Mouse (Mus musculus) heart, embryonic 16.5 days (tissue): ENCODE measurements around the gene Rap1gap2. TPM values are rescaled to one million over a fixed set of nuclear protein-coding genes. Genes with fewer than 3 reads are reported as not detected.

Source experiments
- ATAC-seq: fragments of 200-750 bp; cut with Nextera tagmentation; replicated peaks from 2 replicates; pipeline ENCODE4 v1.8.0; 2017; ENCODE audit warnings: moderate number of reproducible peaks; ENCODE audit not compliant: insufficient read depth, low FRiP score; ENCODE audit errors: extremely low read depth
- H3K27ac ChIP-seq: fragments of 300-500 bp; sonication (generic); 2 replicates; pipeline ENCODE4 v1.5.1; 2014; ENCODE audit warnings: mild to moderate bottlenecking, low read length, control low read depth, moderate library complexity
- H3K27me3 ChIP-seq: fragments of 300-500 bp; sonication (generic); 2 replicates; pipeline ENCODE4 v1.6.1; 2014; ENCODE audit warnings: low read length, mixed read lengths; ENCODE audit not compliant: control insufficient read depth, insufficient read depth
- H3K36me3 ChIP-seq: fragments of 300-500 bp; sonication (generic); 2 replicates; pipeline ENCODE4 v1.6.1; 2014; ENCODE audit not compliant: control insufficient read depth, insufficient read depth
- H3K4me1 ChIP-seq: fragments of 300-500 bp; sonication (generic); 2 replicates; pipeline ENCODE4 v1.6.1; 2014; ENCODE audit warnings: low read length, mixed read lengths; ENCODE audit not compliant: control insufficient read depth, insufficient read depth
- H3K4me2 ChIP-seq: fragments of 300-500 bp; sonication (generic); 2 replicates; pipeline ENCODE4 v1.6.1; 2014; ENCODE audit warnings: low read depth, mild to moderate bottlenecking, control low read depth, low read length
- H3K4me3 ChIP-seq: fragments of 300-500 bp; sonication (generic); 2 replicates; pipeline ENCODE4 v1.5.1; 2014; ENCODE audit warnings: mild to moderate bottlenecking, control low read depth, low read length
- H3K9ac ChIP-seq: fragments of 300-500 bp; sonication (generic); 2 replicates; pipeline ENCODE4 v1.6.1; 2014; ENCODE audit warnings: low read length, control low read depth
- H3K9me3 ChIP-seq: fragments of 300-500 bp; sonication (generic); replicated peaks from 2 replicates; pipeline ENCODE4 v1.6.1; 2016; ENCODE audit warnings: low read length; ENCODE audit not compliant: control insufficient read depth
- WGBS: fragments of 180-500 bp; shearing (Covaris S2); extraction: QIAGEN DNeasy Blood & Tissue Kit; methylation state at CpG from one replicate; pipeline ENCODE4 v1.1.7; 2014; 5-methylcytosine and 5-hydroxymethylcytosine counted together
- polyA plus RNA-seq: library from polyadenylated mRNA; unstranded; fragments of >200 nt; fragmentation: Nextera tagmentation; extraction: Ambion mirVana; gene quantifications from 2 replicates; pipeline ENCODE4 v1.2.1, GENCODE M21; 2015

The Rap1gap2 gene
- polyA plus RNA-seq, 1 experiment from 2014 or later: 2.0 TPM

DNA sequence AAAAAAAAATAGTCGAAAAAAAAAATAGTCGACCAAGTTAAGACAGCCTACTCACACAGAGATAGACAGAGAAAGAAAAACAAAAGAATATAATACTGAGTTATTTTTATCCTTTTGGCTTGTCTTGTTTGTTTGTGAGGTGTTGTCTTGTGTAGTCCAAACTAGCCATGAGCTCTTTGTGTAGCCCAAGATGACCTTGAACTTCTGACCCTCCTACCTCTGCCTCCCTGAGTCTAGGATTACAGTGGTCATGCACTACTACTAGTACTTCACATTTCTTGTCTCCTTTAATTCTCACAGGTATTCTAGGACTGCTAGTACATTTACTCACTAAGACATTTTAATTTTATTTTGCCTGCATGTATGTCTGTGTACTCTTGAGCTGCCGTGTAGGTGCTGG, 16.8 kb upstream of the Rap1gap2 start:
- H3K36me3 ChIP-seq: no peaks in the 10 kb centered on the region
- H3K4me1 ChIP-seq: no peaks in the 10 kb centered on the region
- no peak overlapping the region for H3K4me3 ChIP-seq
- H3K9ac ChIP-seq: no peak overlapping the region
- H3K9me3 ChIP-seq: no peaks in the 10 kb centered on the region
- 75% methylated on average over 3 of the region's 3 CpGs for WGBS
- no peak overlapping the region for H3K27ac ChIP-seq
- no peaks in the 10 kb centered on the region for H3K27me3 ChIP-seq
- ATAC-seq: no peak
- no peak overlapping the region for H3K4me2 ChIP-seq

DNA sequence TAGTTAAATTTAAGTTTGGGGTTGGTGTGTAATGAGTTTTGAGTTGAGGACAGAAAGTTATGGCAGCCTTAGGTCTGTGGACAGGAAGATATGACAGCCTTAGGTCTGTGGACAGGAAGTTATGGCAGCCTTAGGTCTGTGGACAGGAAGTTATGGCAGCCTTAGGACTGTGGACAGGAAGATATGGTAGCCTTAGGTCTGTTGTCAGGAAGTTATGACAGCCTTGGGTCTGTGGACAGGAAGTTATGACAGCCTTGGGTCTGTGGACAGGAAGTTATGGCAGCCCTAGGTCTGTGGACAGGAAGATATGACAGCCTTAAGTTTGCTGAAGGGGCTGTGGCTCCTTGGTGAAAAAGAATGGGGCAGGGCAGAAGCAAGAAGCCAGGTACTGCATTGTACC, 14.6 kb upstream of the Rap1gap2 start:
- ATAC-seq: no peak
- Histone ChIP-seq H3K9me3 (no peaks in the 10 kb centered on the region), H3K36me3 (no peaks in the 10 kb centered on the region), H3K27me3 (peaks cover 11% of the 10 kb centered on the region), H3K9ac (no peak overlapping the region), H3K4me3 (no peak overlapping the region), H3K4me2 (no peak overlapping the region), H3K27ac (no peak overlapping the region), H3K4me1 (no peaks in the 10 kb centered on the region)

DNA sequence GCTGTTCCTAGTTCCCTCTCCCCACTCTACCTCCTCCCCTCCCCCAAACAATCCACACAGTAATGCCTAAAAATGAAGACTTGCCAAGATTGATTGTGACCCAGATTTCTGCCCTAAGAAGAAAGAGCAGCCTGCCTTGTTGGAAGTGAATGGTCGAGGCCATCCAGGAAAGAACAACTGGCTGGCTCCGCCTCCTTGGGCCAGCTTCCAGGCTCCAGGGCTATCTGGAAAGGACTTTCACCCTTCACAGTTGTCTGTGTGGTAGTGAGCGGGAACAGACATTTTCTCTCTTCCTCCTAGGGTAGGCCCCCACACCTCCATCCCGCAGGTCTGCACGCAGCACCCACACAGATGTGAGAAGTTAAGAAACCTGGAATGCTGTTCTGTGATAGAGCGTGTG, 13.0 kb upstream of the Rap1gap2 start:
- Histone ChIP-seq H3K9ac (no peak overlapping the region), H3K4me2 (no peak overlapping the region), H3K9me3 (no peaks in the 10 kb centered on the region), H3K27me3 (peaks cover 25% of the 10 kb centered on the region), H3K36me3 (no peaks in the 10 kb centered on the region), H3K4me1 (no peaks in the 10 kb centered on the region; the same call in 1 of the 2 replicates), H3K27ac (no peak overlapping the region), H3K4me3 (no peak overlapping the region)
- 50% methylated on average over 6 of the region's 6 CpGs for WGBS
- ATAC-seq: no peak

DNA sequence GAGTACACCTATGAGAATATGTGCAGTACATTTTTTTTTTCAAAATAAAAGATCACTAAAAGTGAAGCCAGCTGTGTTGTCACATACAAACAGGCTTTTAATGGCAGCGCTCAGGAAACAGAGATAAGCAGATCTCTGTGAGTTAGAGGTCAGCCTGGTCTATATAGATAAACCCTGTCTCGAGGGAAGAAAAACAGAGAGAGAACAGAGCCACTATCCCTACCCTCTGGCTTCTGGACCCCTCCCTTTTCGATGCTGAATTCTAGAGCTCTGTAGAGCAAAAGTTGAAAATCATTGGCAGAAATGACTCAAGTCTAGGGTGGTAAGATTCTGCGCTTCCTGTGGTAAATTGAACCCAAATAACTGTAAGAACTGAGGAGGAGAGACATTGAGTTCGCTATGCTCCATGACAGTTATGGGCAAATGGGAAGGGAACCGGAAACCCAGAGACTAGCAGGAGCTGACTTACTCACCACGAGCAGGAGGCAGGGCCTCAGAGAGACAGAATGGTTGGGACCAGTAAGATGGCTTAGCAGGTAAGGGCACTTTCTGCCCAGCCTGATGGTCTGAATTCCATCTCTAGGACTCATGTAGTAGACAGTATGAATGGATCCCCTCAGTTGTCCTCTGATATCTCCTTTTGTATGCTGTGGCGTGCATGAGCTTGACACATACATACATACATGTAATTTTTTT, 11.4 kb upstream of the Rap1gap2 start:
- Histone ChIP-seq H3K27ac (no peak overlapping the region), H3K9ac (no peak overlapping the region), H3K4me3 (no peak overlapping the region), H3K4me2 (no peak overlapping the region), H3K27me3 (peaks cover 27% of the 10 kb centered on the region), H3K36me3 (no peaks in the 10 kb centered on the region), H3K4me1 (no peaks in the 10 kb centered on the region; the same call in 1 of the 2 replicates), H3K9me3 (no peaks in the 10 kb centered on the region)
- 52% methylated on average over 8 of the region's 8 CpGs for WGBS
- ATAC-seq: no peak

DNA sequence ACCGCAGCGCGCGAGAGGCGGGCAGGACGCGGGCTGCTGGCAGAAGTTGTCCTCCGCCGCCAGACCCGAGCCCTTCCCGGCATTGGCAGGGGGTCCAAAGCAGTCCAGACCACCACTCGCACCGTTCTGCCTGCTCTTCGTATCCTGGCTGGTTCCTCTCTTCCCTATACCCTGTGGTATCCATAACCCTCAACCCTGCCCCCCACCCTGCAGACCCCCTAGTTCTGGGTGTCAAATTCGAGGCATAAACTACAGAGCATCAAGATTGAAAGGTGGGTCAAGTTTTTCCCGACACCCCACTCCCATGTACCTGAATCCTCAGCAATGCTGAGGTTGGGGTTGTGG, 9.2 kb upstream of the Rap1gap2 start:
- H3K4me2 ChIP-seq: no peak overlapping the region; the same call in 1 of the 2 replicates
- peak overlapping the region; percentile 19; the same call in 1 of the 2 replicates for H3K4me3 ChIP-seq
- no peaks in the 10 kb centered on the region for H3K36me3 ChIP-seq
- 3% methylated on average over 16 of the region's 16 CpGs for WGBS
- no peaks in the 10 kb centered on the region; the same call in 1 of the 2 replicates for H3K4me1 ChIP-seq
- H3K9me3 ChIP-seq: no peaks in the 10 kb centered on the region
- H3K9ac ChIP-seq: no peak overlapping the region
- ATAC-seq: no peak
- H3K27ac ChIP-seq: no peak overlapping the region
- peaks cover 30% of the 10 kb centered on the region for H3K27me3 ChIP-seq

DNA sequence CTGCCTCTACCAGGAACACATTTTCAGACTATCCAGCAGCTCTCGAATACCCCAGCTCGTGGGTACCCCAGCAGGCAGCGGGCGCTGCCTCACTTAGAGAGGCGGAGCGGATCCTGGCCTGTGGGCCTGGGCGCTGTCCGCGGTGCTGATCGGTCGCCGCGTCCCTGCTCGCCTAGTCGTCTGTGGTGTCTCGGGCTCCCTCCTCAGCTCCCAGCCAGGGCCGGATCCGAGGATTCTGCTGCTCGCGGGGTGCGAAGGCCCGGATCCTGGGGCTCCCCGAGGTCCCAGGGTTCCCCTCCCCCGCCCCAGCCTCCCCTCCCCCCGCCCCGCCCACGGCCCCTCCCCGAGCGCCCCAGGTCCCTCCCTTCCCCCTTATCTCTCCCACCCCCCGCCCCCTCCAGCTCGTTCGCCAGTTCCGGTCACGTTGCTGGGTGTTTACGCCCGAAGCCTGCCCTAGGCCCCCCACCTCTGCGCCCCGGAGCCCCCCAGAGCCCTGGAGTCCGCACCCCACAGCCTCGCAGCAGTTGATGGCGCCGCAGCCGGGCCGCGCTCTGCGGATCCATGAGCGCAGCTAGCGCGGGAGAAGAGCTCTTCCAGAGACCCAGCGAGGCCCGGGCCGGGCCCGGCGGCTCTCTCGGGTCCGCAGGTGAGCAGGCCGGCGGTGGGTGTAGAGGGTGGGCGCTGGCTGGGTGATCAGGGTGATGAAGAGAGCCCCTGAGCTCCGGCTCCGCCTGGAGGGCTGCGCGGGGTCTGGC, 8.7 kb upstream of the Rap1gap2 start, which contains the start of gene Ccdc92b:
Gene Ccdc92b, plus strand, starts transcription at position 405 of the 755 bp plus-strand sequence.
- Histone ChIP-seq H3K9me3 (no peaks in the 10 kb centered on the region), H3K27me3 (peaks cover 33% of the 10 kb centered on the region), H3K4me3 (peak within 1 kb of the TSS; percentile 19), H3K36me3 (no peaks in the 10 kb centered on the region), H3K4me1 (no peaks in the 10 kb centered on the region; the same call in 1 of the 2 replicates), H3K4me2 (peak within 1 kb of the TSS; percentile 56), H3K27ac (no peak within 1 kb of the TSS), H3K9ac (no peak within 1 kb of the TSS)
- ATAC-seq: peak; percentile 75; the same call in 1 of the 2 replicates
- WGBS: 2% methylated on average over 55 of the region's 63 CpGs

DNA sequence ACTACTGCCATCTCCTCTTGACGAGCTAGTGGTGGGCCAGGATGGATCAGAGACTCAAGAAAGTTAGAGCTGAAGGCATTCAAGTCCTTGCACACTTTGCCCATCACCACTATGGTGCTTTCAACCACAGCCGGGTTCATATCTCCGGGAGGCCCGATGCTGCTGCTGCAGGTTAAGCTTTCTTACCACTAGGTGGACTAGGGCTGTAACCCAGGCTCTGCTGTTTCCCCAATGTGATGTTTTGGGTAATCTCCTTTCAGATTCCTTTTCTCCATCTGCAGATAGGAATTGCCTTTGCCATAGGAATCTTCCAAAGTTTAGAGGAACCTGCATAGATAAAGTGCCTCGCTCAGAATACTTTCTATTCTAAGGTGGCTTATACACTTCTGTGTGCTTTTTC, 4.9 kb upstream of the Rap1gap2 start:
- Histone ChIP-seq H3K4me1 (peaks cover 7% of the 10 kb centered on the region; the same call in 1 of the 2 replicates), H3K27ac (no peak overlapping the region), H3K4me3 (no peak overlapping the region), H3K27me3 (peaks cover 39% of the 10 kb centered on the region), H3K9me3 (no peaks in the 10 kb centered on the region), H3K36me3 (no peaks in the 10 kb centered on the region), H3K4me2 (no peak overlapping the region), H3K9ac (no peak overlapping the region)
- WGBS: 49% methylated on average over 5 of the region's 5 CpGs
- no peak for ATAC-seq

DNA sequence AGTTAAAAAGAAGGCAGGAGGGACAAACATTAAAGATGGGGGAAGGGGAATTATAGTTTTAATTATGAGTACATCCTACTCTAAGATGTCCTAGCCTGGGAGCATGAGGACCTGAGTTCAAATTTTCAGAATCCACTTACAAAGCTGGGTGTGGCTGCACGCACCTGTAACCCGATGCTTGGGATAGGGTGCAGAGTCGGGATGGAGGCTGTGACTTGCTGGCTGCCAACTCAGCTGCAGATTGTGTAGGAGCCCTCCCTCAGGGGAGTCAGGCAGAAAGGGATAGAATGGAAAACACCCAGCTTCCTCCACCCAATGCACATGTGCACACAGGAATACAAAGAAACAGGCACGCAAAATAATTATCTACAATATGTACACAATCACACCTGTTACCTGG, 2.7 kb upstream of the Rap1gap2 start:
- ATAC-seq: no peak
- H3K9ac ChIP-seq: no peak overlapping the region
- H3K4me3 ChIP-seq: no peak overlapping the region
- no peaks in the 10 kb centered on the region for H3K36me3 ChIP-seq
- H3K27me3 ChIP-seq: peaks cover 31% of the 10 kb centered on the region
- 56% methylated on average over 4 of the region's 4 CpGs for WGBS
- no peaks in the 10 kb centered on the region for H3K9me3 ChIP-seq
- no peak overlapping the region for H3K27ac ChIP-seq
- 0 out of 2 replicates have a peak, but pooled peaks cover 10% of the 10 kb centered on the region for H3K4me1 ChIP-seq
- H3K4me2 ChIP-seq: no peak overlapping the region

DNA sequence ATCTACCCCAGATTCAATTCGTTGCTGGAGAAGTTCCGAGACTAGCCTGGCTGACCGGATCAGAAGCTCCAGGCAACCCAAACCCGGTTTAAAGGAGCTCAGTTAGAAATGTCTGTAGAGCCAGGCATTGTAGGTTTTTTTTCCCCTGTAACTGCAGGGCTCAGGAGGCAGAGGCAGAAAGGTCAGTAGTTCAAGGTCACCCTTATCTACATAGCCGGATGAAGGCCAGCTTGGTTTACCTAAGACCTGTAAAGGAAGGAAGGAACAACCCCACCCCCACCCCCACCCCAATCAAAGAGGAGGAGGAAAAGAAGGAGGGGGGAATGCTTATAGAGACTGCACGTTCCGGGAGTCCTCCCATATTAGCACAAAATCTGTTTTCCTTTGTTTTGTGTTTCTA, 722 bp upstream of the Rap1gap2 start:
- Histone ChIP-seq H3K9me3 (no peaks in the 10 kb centered on the region), H3K27ac (no peak overlapping the region), H3K9ac (no peak overlapping the region), H3K36me3 (no peaks in the 10 kb centered on the region), H3K27me3 (peaks cover 34% of the 10 kb centered on the region), H3K4me2 (peak overlapping the region; percentile 74; the same call in 1 of the 2 replicates), H3K4me3 (peak overlapping the region; percentile 48), H3K4me1 (0 out of 2 replicates have a peak, but pooled peaks cover 10% of the 10 kb centered on the region)
- 11% methylated on average over 7 of the region's 7 CpGs for WGBS
- no peak for ATAC-seq
